Mouse (Mus musculus) intestine, embryonic 16.5 days (tissue): ENCODE data around the gene Pdcl2. TPM values are rescaled to one million over a fixed set of nuclear protein-coding genes. Genes with fewer than 3 reads are reported as not detected.

Experiments
- ATAC-seq: fragments of 200-750 bp; cut with Nextera tagmentation; 2 replicates; pipeline ENCODE4 v1.8.0; 2017; ENCODE audit warnings: moderate TSS enrichment, moderate library complexity
- H3K27ac ChIP-seq: fragments of 300-500 bp; sonication (generic); 2 replicates; pipeline ENCODE4 v1.5.1; 2014; ENCODE audit warnings: mild to moderate bottlenecking, low read length
- H3K27me3 ChIP-seq: fragments of 300-500 bp; sonication (generic); replicated peaks from 2 replicates; pipeline ENCODE4 v1.6.1; 2014; ENCODE audit warnings: low read length, control low read depth, mixed read lengths; ENCODE audit not compliant: control insufficient read depth, insufficient read depth
- H3K36me3 ChIP-seq: fragments of 300-500 bp; sonication (generic); 2 replicates; pipeline ENCODE4 v1.6.1; 2014; ENCODE audit warnings: low read length, control low read depth; ENCODE audit not compliant: control insufficient read depth, insufficient read depth
- H3K4me1 ChIP-seq: fragments of 300-500 bp; sonication (generic); 2 replicates; pipeline ENCODE4 v1.6.1; 2014; ENCODE audit warnings: low read length, control low read depth, mixed read lengths; ENCODE audit not compliant: control insufficient read depth, insufficient read depth
- H3K4me2 ChIP-seq: fragments of 300-500 bp; sonication (generic); 2 replicates; pipeline ENCODE4 v1.6.1; 2014; ENCODE audit warnings: low read depth, low read length, control low read depth
- H3K4me3 ChIP-seq: fragments of 300-500 bp; sonication (generic); 2 replicates; pipeline ENCODE4 v1.5.1; 2014; ENCODE audit warnings: mild to moderate bottlenecking, low read length
- H3K9ac ChIP-seq: fragments of 300-500 bp; sonication (generic); 2 replicates; pipeline ENCODE4 v1.6.1; 2014; ENCODE audit warnings: low read depth, low read length
- H3K9me3 ChIP-seq: fragments of 300-500 bp; sonication (generic); 2 replicates; pipeline ENCODE4 v1.6.1; 2016; ENCODE audit warnings: low read length, control low read depth; ENCODE audit not compliant: control insufficient read depth
- WGBS: fragments of 180-500 bp; shearing (Covaris S2); extraction: QIAGEN DNeasy Blood & Tissue Kit; methylation state at CpG from one replicate; pipeline ENCODE4 v1.1.7; 2014; 5-methylcytosine and 5-hydroxymethylcytosine counted together
- polyA plus RNA-seq: library from polyadenylated mRNA; unstranded; fragments of >200 nt; fragmentation: Nextera tagmentation; extraction: Ambion mirVana; gene quantifications from 2 replicates; pipeline ENCODE4 v1.2.1, GENCODE M21; 2015

Gene Pdcl2
- polyA plus RNA-seq, 1 experiment from 2014 or later = not detected

DNA sequence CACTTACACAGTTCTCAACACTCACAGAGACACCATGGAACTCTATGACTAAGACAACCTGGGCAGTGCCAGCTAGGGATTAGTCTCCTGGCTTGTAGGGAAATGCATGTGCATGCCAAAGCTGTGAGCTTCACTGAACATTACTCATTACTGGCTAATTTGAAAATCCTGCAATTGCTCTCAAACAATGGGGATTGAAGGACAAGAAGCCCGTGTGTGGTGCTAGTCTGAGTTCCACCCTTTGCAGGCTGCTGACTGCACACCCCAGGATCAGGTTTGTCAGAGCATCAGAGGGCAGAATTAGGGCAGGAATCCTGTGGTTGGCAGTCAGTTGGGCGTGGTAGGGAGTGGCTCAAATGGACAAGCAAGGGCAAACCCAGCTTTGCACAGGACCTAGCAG is 15.2 kb upstream of the Pdcl2 start:
- H3K9me3 ChIP-seq = no peaks in the 10 kb centered on the region
- H3K4me2 ChIP-seq = no peak overlapping the region
- no peak for ATAC-seq
- H3K9ac ChIP-seq = no peak overlapping the region
- WGBS = 57% methylated on average over 2 of the region's 2 CpGs
- no peak overlapping the region for H3K4me3 ChIP-seq
- no peaks in the 10 kb centered on the region for H3K4me1 ChIP-seq
- H3K36me3 ChIP-seq = no peaks in the 10 kb centered on the region
- H3K27me3 ChIP-seq = no peaks in the 10 kb centered on the region
- H3K27ac ChIP-seq = no peak overlapping the region

DNA sequence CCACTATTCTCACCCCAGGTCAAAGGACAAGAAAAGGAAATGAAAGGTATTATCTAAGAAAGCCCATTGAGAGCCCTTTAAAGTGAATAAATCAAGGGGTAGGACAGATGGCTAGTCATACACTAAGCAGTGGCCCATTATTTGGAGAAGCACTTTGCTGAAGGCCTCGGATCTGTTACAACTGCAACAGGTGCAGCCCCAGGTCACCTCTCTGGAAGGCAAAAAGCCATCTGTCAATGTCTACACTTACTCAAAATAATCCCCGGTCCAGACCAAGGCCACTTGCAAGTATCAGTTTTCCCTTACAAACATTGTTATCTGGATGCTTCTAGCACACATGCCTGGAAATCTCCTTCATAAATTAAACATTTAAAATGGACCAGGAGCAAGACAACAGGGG is 10.0 kb upstream of the Pdcl2 start:
- Histone ChIP-seq H3K27ac (no peak overlapping the region), H3K4me2 (no peak overlapping the region), H3K36me3 (no peaks in the 10 kb centered on the region), H3K9ac (no peak overlapping the region), H3K4me3 (no peak overlapping the region), H3K9me3 (no peaks in the 10 kb centered on the region), H3K4me1 (no peaks in the 10 kb centered on the region), H3K27me3 (no peaks in the 10 kb centered on the region)
- 40% methylated on average over 2 of the region's 2 CpGs for WGBS
- no peak for ATAC-seq

DNA sequence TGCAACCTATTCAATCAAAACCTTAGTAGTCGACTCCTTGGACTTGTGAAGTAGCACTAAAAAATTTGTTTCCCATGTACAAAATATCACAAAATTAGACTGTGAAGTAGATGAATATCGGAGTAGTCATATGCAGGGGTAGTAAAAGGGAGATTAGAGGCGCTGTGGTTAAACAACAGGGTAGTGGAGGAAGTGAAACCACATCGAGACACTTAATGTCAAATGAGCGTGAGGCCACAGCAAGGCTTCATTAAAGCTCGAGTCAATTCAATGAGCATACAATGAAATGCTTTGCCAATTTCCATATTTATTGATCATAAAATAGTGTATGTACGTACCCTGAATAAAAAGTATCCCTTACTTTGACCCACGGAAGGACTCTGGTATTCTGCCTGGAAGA is 6.1 kb upstream of the Pdcl2 start:
- Histone ChIP-seq H3K4me1 (no peaks in the 10 kb centered on the region), H3K36me3 (no peaks in the 10 kb centered on the region), H3K9me3 (no peaks in the 10 kb centered on the region), H3K4me3 (no peak overlapping the region), H3K9ac (no peak overlapping the region), H3K4me2 (no peak overlapping the region), H3K27ac (no peak overlapping the region), H3K27me3 (no peaks in the 10 kb centered on the region)
- WGBS = 80% methylated on average over 8 of the region's 8 CpGs
- no peak for ATAC-seq

DNA sequence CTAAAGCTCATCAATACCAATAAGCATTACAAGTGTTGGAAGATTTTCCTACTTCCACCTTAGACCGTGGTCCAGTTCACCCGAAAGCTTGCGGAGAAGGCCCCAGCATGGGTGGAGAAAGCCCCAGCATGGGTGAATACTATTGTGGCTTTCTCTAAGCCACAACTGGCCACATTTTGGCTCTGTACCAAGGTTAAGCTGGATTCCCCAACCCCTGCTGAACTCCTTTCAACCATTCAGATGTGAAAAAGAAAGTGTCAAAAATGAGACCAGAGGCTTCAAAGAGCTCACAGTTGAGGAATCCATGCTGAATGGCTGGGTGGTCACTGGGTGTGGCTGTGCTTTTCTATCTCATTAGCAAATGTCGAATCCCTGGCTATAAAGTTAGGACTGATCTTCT is 2.9 kb upstream of the Pdcl2 start:
- Histone ChIP-seq H3K27ac (no peak overlapping the region), H3K9me3 (no peaks in the 10 kb centered on the region), H3K4me1 (no peaks in the 10 kb centered on the region), H3K9ac (no peak overlapping the region), H3K27me3 (no peaks in the 10 kb centered on the region), H3K36me3 (no peaks in the 10 kb centered on the region), H3K4me2 (no peak overlapping the region), H3K4me3 (no peak overlapping the region)
- WGBS = 78% methylated on average over 4 of the region's 4 CpGs
- ATAC-seq = no peak

DNA sequence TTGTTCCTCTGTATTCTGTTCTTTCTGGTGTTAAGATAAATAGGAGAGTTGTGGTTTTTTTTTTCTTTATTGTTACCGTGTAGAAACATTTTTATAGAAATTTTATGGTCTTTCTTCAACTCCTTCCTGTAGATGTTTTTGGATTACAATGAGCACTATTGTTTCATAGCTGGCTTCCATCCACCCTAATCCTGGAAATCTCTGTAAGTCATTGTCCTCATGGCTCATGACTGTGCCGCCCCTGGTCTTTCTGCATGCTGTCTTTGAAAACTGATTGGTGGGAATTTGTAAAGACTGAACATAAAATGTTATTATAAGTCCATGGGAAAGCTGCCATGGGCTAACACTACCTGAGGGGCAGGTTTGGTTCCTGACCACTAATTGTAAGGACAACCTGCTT is 3.7 kb downstream of the Pdcl2 start:
- Histone ChIP-seq H3K27me3 (no peaks in the 10 kb centered on the region), H3K9me3 (no peaks in the 10 kb centered on the region), H3K9ac (no peak overlapping the region), H3K4me1 (no peaks in the 10 kb centered on the region), H3K4me2 (no peak overlapping the region), H3K36me3 (no peaks in the 10 kb centered on the region), H3K27ac (no peak overlapping the region), H3K4me3 (no peak overlapping the region)
- no peak for ATAC-seq
- 61% methylated on average over 2 of the region's 2 CpGs for WGBS

DNA sequence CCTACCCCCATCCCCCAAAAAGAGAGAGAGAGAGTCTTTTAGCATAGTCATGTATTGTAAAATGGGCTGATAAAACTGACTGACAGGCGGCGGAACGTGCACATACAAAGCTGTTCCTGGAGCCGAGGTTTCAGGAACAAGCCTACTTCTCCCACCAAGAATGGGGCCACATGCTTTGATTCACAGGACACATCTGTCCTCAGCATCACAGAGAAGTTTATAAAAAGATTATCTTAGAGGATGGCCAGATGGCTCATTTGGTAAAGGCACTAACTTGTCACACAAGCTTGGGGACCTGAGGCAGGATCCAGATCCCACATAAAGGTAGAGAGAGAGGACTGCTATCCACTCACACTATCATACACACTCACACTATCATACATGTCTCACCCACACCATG is 5.8 kb downstream of the Pdcl2 start:
- WGBS = 84% methylated on average over 4 of the region's 4 CpGs
- Histone ChIP-seq H3K36me3 (no peaks in the 10 kb centered on the region), H3K9me3 (no peaks in the 10 kb centered on the region), H3K4me2 (no peak overlapping the region), H3K27me3 (no peaks in the 10 kb centered on the region), H3K27ac (no peak overlapping the region), H3K4me3 (no peak overlapping the region), H3K4me1 (no peaks in the 10 kb centered on the region), H3K9ac (no peak overlapping the region)
- ATAC-seq = no peak

DNA sequence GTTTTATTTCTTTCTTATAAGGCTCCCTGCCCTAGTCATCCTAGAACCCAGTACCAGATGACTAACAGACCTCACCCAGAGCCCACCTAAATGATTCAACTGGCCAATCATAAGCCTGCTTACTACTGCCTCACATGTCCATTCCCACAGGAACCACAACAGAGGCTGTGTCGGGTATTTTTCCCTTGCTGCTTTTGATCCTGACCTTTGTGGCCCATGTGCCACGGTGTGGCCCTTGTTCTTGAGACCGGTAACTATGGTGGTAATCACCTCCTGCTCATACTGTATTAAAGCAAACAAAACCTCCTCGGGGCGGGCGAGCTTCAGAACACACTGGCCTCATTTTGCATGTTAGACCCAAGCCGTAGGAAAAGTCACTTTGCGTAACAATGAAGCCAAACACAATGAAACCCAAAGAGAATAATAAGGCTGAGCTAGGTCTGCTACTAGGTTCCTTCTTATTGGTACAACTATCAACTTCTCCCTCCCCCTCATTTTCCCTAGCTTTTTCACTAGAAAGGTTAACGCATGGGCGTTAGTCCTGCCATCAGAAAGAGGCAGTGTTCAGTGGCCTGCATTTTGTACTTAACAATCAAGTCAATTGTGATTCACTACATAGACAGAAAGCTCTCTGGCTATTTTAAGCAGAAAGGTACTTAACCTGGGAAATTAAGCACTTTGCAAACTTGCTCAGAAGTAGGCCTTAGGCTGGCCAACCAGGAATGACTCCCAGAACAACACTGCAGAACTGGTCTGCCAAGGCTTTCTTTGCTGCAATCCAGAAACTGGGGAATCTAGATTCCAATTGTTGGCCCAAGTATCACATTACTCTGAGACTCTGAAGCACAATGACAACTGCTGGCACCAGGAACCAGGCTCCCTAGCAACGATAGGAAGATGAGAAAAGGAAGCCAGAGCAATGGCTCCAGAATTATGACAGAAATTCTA is 9.4 kb downstream of the Pdcl2 start:
- WGBS = 51% methylated on average over 11 of the region's 11 CpGs
- no peak overlapping the region for H3K4me3 ChIP-seq
- H3K36me3 ChIP-seq = no peaks in the 10 kb centered on the region
- H3K27ac ChIP-seq = no peak overlapping the region
- no peaks in the 10 kb centered on the region for H3K27me3 ChIP-seq
- no peaks in the 10 kb centered on the region for H3K9me3 ChIP-seq
- H3K4me1 ChIP-seq = no peaks in the 10 kb centered on the region
- no peak overlapping the region for H3K4me2 ChIP-seq
- H3K9ac ChIP-seq = no peak overlapping the region
- no peak for ATAC-seq

DNA sequence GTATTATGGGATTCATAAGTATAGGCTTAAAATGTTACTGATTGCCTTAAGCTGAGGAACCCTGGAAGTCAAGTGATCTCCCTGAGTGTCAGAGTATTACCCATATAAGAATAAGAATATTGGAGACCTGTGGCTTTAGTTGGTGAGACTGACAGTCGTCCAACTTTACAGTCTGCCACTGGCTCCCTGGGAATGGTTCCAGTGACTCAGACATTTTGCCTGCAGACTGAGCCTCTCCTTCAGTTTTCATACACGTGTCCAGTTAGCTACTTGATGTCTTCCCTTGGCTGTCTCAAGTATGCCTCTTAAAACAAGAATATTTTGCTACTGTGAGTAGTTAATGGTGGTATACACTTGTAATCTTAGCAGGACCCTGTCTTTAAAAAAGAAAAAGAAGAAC is 22.8 kb downstream of the Pdcl2 start:
- no peak overlapping the region for H3K4me3 ChIP-seq
- no peak overlapping the region for H3K4me2 ChIP-seq
- WGBS = 74% methylated on average over 2 of the region's 2 CpGs
- H3K27me3 ChIP-seq = no peaks in the 10 kb centered on the region
- ATAC-seq = no peak
- no peaks in the 10 kb centered on the region for H3K9me3 ChIP-seq
- no peak overlapping the region for H3K27ac ChIP-seq
- no peak overlapping the region for H3K9ac ChIP-seq
- peaks cover 8% of the 10 kb centered on the region for H3K4me1 ChIP-seq
- H3K36me3 ChIP-seq = no peaks in the 10 kb centered on the region

DNA sequence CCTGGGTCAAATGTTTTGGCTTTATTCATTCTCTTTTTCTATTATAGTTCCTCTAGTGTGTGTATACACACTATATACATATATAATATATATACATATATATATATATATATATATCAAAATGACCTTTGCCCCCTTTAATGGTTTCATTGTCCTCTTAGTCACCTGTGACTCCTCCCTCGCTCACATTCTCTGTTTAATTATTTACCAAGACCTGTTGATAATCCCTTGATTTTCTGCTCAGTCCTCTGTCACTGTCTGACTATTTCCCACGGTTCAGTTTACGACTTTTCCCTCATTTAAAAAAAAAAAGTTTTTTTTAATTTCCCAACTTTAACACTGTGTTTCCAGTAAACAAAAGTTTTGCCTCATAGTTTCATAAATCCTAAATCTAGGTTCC is 24.7 kb downstream of the Pdcl2 start:
- H3K4me2 ChIP-seq = peak overlapping the region; percentile 57; the same call in 1 of the 2 replicates
- no peaks in the 10 kb centered on the region for H3K36me3 ChIP-seq
- peaks cover 10% of the 10 kb centered on the region for H3K4me1 ChIP-seq
- no peak overlapping the region; the same call in 1 of the 2 replicates for H3K4me3 ChIP-seq
- peak; percentile 43 for ATAC-seq
- H3K27ac ChIP-seq = peak overlapping the region; percentile 99
- H3K9me3 ChIP-seq = no peaks in the 10 kb centered on the region
- 53% methylated on average over 3 of the region's 3 CpGs for WGBS
- H3K27me3 ChIP-seq = no peaks in the 10 kb centered on the region
- H3K9ac ChIP-seq = no peak overlapping the region
